Mouse (Mus musculus): Measurements from ENCODE around the gene B9d1. TPM values are rescaled to one million over a fixed set of nuclear protein-coding genes. Genes with fewer than 3 reads are reported as not detected.

The B9d1 gene
- polyA plus RNA-seq, 1 experiment from 2014 or later: 33.8 TPM

DNA sequence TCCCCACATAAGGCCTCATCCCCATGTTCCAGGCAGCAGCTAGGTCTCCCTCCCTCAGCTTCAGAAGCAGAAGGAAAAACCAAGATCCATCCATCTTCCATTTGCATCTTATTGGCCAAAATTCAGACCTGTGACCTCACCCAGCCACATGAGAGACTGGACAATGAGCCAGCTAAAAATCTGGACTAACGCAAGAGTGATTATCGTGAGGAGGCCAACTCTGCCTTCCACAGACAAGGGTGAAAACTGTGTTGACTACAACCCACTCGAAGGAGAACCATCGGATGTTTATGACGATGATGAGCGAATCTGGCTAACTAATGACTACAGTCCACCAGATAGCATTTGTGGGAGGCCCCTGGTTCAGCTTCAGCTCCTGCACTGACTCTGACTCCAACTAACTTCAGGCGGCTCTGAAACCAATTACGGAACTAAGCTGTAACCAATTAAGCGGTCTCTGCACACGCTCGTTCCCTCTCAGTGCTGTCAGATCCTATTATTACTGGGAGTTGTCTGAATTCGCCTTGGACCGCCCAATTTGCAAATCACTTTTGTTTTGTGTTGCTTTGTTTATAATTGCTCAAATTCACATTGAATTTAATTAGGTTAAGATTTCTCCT, 21.6 kb upstream of the B9d1 start:
- H3K4me2 ChIP-seq (replicated peaks): no peak overlapping the region
- no peak overlapping the region for H3K9ac ChIP-seq
- no peaks in the 10 kb centered on the region for H3K27me3 ChIP-seq
- no peak for ATAC-seq (ENCODE audit: low FRiP score)
- H3K4me1 ChIP-seq: peaks cover 48% of the 10 kb centered on the region
- WGBS: 64% methylated on average over 13 of the region's 13 CpGs
- H3K36me3 ChIP-seq: peaks cover 9% of the 10 kb centered on the region
- no peaks in the 10 kb centered on the region for H3K9me3 ChIP-seq (replicated peaks)
- no peak overlapping the region for H3K4me3 ChIP-seq
- peak overlapping the region; percentile 98 for H3K27ac ChIP-seq

DNA sequence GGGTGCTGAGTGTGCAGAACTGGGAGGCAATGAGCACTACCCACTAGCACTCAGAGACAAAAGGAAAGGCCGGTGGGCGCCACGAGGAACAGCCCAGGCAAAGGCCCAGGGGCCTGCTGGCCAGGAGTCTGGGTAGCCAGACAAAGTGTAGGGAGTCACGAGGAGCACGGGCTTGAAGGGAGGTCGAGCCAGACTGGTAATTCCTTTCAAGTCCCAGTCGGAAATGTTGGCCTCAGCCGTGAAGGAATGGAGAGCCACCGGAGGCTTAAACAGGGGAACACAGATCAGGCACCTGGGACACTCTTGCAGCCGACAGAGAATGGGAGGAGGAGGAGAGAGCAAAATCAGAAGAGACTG, 20.7 kb upstream of the B9d1 start:
- H3K27me3 ChIP-seq: no peaks in the 10 kb centered on the region
- no peaks in the 10 kb centered on the region for H3K9me3 ChIP-seq (replicated peaks)
- ATAC-seq (ENCODE audit: low FRiP score): 0 out of 2 replicates have a peak, but pooled peaks have one; percentile 10
- H3K4me1 ChIP-seq: peaks cover 55% of the 10 kb centered on the region
- peak overlapping the region; percentile 48 for H3K4me2 ChIP-seq (replicated peaks)
- H3K4me3 ChIP-seq: peak overlapping the region; percentile 26; the same call in 1 of the 2 replicates
- H3K9ac ChIP-seq: peak overlapping the region; percentile 50; the same call in 1 of the 2 replicates
- H3K27ac ChIP-seq: peak overlapping the region; percentile 98
- peaks cover 18% of the 10 kb centered on the region for H3K36me3 ChIP-seq
- 14% methylated on average over 10 of the region's 10 CpGs for WGBS

DNA sequence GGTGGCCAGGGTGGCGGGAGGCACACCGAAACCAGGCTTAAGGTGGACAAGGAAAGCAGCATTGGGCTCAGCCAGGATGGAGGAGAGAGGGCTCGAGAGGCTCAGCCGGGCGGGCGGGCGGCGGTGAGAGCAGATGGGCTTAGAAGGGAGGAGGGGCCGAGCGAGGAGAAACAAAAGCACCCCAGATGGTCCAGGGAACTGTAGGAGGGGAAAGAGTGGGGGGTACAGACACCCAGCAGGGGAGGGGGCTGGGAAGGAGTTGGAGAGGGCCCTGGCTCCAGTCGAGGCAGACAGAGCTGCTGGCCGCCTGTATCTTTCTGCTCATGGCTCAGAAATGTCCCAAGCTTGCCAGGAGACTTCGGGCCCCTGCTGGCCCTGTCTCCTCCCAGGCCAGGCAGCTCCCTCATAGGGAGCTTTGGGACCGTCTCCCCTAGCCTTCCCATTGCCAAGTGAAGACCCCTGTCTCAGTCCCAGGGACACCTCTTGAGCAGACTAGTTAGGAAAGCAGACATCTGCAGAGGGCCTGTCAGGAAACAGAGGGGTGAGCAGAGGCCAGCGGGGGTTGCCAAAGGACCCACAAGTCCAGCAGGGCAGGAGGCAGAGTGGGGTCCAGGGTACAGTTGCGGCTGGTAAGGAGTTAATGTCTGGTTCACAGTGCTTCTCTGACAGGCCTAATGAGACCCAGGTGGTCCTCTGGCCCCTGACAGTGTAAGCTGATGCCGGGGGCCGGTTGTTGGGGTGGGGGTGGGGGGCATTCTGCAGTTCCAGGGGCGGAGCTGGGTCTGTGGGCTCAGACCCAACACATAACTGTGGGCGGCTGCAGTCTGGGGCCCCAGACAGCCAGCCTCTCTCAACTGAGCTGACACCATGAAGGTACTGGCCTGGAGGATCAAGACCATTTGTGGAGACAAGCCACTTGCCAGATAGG, 20.1 kb upstream of the B9d1 start, which contains the start of gene Mfap4:
TSS of gene Mfap4 (plus strand) at position 819 of the 928 bp plus-strand sequence.
- peak within 1 kb of the TSS; percentile 50 for H3K9ac ChIP-seq
- peak within 1 kb of the TSS; percentile 48 for H3K4me2 ChIP-seq (replicated peaks)
- peak; percentile 80 for ATAC-seq (ENCODE audit: low FRiP score)
- H3K4me1 ChIP-seq: peaks cover 61% of the 10 kb centered on the region
- peaks cover 25% of the 10 kb centered on the region for H3K36me3 ChIP-seq
- WGBS: 3% methylated on average over 20 of the region's 20 CpGs
- H3K27ac ChIP-seq: peak within 1 kb of the TSS; percentile 98
- peak within 1 kb of the TSS; percentile 26 for H3K4me3 ChIP-seq
- no peaks in the 10 kb centered on the region for H3K27me3 ChIP-seq
- no peaks in the 10 kb centered on the region for H3K9me3 ChIP-seq (replicated peaks)

- H3K4me3 ChIP-seq: peak overlapping the region; percentile 26
- H3K27ac ChIP-seq: peak overlapping the region; percentile 98
- H3K27me3 ChIP-seq: no peaks in the 10 kb centered on the region
- peaks cover 34% of the 10 kb centered on the region for H3K36me3 ChIP-seq
- H3K4me1 ChIP-seq: peaks cover 71% of the 10 kb centered on the region
- peak overlapping the region; percentile 39 for H3K9ac ChIP-seq
- 0 out of 2 replicates have a peak, but pooled peaks have one; percentile 7 for ATAC-seq (ENCODE audit: low FRiP score)
- H3K4me2 ChIP-seq (replicated peaks): peak overlapping the region; percentile 48
- H3K9me3 ChIP-seq (replicated peaks): no peaks in the 10 kb centered on the region
- WGBS: 46% methylated on average over 22 of the region's 22 CpGs
Observed at GRCm38 (mm10) chr11:61485541-61486457, 19.1 kb upstream of the B9d1 start.

DNA sequence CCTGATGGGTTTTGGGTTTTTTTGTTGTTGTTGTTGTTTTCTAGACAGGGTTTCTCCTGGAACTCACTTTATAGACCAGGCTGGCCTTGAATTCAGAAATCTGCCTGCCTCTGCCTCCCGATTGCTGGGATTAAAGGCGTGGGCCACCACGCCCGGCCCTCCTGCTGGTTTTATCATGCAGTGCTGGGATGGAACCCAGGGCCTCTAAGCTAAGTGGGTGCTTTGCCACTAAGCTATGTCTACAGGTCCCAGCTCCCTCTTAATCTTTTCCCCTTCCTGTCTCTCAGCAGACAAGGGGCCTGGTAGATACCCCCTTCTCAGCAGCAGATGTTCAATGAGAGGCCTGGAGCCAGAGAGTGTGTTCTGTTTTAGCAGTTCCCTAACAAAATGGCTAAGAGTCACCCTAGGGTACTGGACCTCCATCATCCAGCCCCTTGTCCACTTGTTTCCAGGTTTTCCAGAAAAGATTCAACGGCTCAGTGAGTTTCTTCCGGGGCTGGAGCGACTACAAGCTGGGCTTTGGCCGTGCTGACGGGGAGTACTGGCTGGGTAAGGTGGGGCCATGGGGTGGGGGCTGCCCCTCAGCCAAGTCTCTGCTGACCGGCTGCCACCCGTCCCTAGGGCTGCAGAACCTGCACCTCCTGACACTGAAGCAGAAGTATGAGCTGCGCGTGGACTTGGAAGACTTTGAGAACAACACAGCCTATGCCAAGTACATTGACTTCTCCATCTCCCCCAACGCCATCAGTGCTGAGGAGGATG, 18.3 kb upstream of the B9d1 start:
- H3K9me3 ChIP-seq (replicated peaks): no peaks in the 10 kb centered on the region
- H3K27ac ChIP-seq: peak overlapping the region; percentile 98
- H3K4me1 ChIP-seq: peaks cover 71% of the 10 kb centered on the region
- no peak overlapping the region for H3K9ac ChIP-seq
- no peaks in the 10 kb centered on the region for H3K27me3 ChIP-seq
- peak overlapping the region; percentile 26 for H3K4me3 ChIP-seq
- peaks cover 42% of the 10 kb centered on the region for H3K36me3 ChIP-seq
- ATAC-seq (ENCODE audit: low FRiP score): no peak
- peak overlapping the region; percentile 48 for H3K4me2 ChIP-seq (replicated peaks)
- WGBS: 88% methylated on average over 14 of the region's 14 CpGs

- Histone ChIP-seq H3K9me3 (replicated peaks) (no peaks in the 10 kb centered on the region), H3K36me3 (peaks cover 49% of the 10 kb centered on the region), H3K9ac (no peak overlapping the region), H3K4me3 (no peak overlapping the region), H3K27me3 (no peaks in the 10 kb centered on the region), H3K4me2 (replicated peaks) (peak overlapping the region; percentile 48), H3K4me1 (peaks cover 73% of the 10 kb centered on the region), H3K27ac (peak overlapping the region; percentile 9; the same call in 1 of the 2 replicates)
- 48% methylated on average over 1 of the region's 2 CpGs for WGBS
- 0 out of 2 replicates have a peak, but pooled peaks have one; percentile 29 for ATAC-seq (ENCODE audit: low FRiP score)
Observed at GRCm38 (mm10) chr11:61487401-61487800, 17.5 kb upstream of the B9d1 start.

GRCm38 (mm10) chr11:61487936-61488335, 17.0 kb upstream of the B9d1 start:
- H3K9me3 ChIP-seq (replicated peaks): no peaks in the 10 kb centered on the region
- H3K36me3 ChIP-seq: peaks cover 52% of the 10 kb centered on the region
- no peaks in the 10 kb centered on the region for H3K27me3 ChIP-seq
- no peak overlapping the region for H3K4me3 ChIP-seq
- H3K27ac ChIP-seq: 0 out of 2 replicates have a peak overlapping the region, but pooled peaks have one; percentile 9
- H3K4me2 ChIP-seq (replicated peaks): no peak overlapping the region
- no peak for ATAC-seq (ENCODE audit: low FRiP score)
- no peak overlapping the region for H3K9ac ChIP-seq
- H3K4me1 ChIP-seq: peaks cover 78% of the 10 kb centered on the region
- 88% methylated on average over 7 of the region's 7 CpGs for WGBS

- Histone ChIP-seq H3K4me3 (no peak overlapping the region), H3K9ac (no peak overlapping the region), H3K4me1 (peaks cover 82% of the 10 kb centered on the region), H3K27ac (0 out of 2 replicates have a peak overlapping the region, but pooled peaks have one; percentile 0), H3K27me3 (no peaks in the 10 kb centered on the region), H3K4me2 (replicated peaks) (no peak overlapping the region), H3K36me3 (peaks cover 52% of the 10 kb centered on the region), H3K9me3 (replicated peaks) (no peaks in the 10 kb centered on the region)
- 80% methylated on average over 2 of the region's 2 CpGs for WGBS
- no peak for ATAC-seq (ENCODE audit: low FRiP score)
Observed at GRCm38 (mm10) chr11:61489085-61489484, 15.9 kb upstream of the B9d1 start.

- Histone ChIP-seq H3K4me2 (replicated peaks) (0 out of 2 replicates have a peak overlapping the region, but pooled peaks have one; percentile 11), H3K9me3 (replicated peaks) (no peaks in the 10 kb centered on the region), H3K4me1 (peaks cover 74% of the 10 kb centered on the region), H3K4me3 (no peak overlapping the region), H3K27me3 (no peaks in the 10 kb centered on the region), H3K36me3 (peaks cover 52% of the 10 kb centered on the region), H3K27ac (no peak overlapping the region), H3K9ac (peak overlapping the region; percentile 41)
- ATAC-seq (ENCODE audit: low FRiP score): no peak
- 93% methylated on average over 8 of the region's 8 CpGs for WGBS
Observed at GRCm38 (mm10) chr11:61489874-61490273, 15.1 kb upstream of the B9d1 start.

- Histone ChIP-seq H3K4me1 (peaks cover 65% of the 10 kb centered on the region), H3K4me2 (replicated peaks) (no peak overlapping the region), H3K27ac (0 out of 2 replicates have a peak overlapping the region, but pooled peaks have one; percentile 24), H3K4me3 (no peak overlapping the region), H3K36me3 (peaks cover 52% of the 10 kb centered on the region), H3K9ac (peak overlapping the region; percentile 24; the same call in 1 of the 2 replicates), H3K27me3 (no peaks in the 10 kb centered on the region), H3K9me3 (replicated peaks) (no peaks in the 10 kb centered on the region)
- 93% methylated on average over 22 of the region's 22 CpGs for WGBS
- no peak for ATAC-seq (ENCODE audit: low FRiP score)
Observed at GRCm38 (mm10) chr11:61490944-61491520, 13.9 kb upstream of the B9d1 start.

Measured in hindbrain, embryonic 12.5 days (tissue).